Mouse (Mus musculus) inflammation-experienced regulatory T-cells, adult 6 months (primary cell): ENCODE results near the gene Vwce. TPM values are rescaled to one million over a fixed set of nuclear protein-coding genes. Genes with fewer than 3 reads are reported as not detected.

Experiments
- ATAC-seq: one replicate; pipeline ENCODE4 v1.8.0; 2017
- polyA plus RNA-seq, 3 experiments: library from polyadenylated mRNA; unstranded; fragments of 100-300 nt; shearing (Covaris generic); gene quantifications; one replicate each; pipeline ENCODE4 v1.2.1; 2017

The Vwce gene
- polyA plus RNA-seq, 3 experiments from 2014 or later, result 0.79 TPM; not detected in 2

DNA sequence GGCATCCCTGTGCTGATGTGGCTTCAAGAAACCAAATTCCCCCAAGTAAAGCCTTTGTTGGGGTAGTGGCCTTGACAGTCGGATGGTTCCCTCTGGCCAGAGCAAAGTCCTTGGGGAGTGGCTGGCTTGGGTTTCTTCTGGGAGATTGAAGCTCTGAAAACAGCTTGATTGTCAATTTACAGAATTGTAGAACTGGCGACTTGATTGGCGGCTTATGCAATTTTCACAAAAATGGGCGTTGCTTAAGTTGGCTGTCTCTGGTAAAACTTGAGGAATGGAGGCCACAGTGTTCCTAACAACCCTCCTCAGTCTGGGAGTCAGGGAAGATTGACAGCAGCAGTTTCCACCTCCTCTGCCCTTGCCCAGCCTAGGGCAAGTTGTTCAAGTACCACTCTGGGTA is 58.3 kb downstream of the Vwce start:
- ATAC-seq, result no peak

DNA sequence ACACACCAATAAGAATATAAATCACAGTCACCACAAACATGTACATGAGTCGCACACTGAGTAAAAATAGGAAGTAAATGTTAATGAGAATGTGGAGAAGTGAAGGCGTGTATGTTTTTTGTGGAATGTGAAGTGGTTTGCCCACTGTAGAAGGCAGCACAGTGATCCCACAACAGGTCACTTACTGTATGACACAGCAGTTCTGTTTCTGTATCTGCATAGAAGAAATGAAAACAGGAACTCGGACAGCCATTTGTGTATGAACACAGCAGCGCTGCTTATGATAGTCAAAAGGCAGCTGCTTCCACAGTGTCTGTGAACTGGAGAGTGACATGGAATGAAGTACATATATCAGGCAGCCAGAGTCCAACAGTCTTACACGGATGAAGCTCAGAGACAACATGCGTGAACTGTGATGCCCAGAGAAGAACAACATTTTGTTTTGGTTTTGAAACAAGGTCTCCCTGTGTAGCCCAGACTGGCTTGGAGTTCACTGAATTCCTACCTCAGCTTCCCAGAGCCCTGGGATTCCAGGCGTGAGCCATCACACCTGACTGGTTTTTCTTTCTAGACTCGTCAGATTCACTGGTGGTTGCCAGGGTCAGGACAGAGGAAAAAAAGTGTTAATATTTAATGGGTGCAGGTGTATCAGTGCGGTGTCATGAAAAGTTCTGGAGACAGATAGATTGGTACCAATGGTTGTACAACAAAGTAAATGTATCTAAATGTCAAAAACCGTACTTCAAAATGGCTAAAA is 60.1 kb downstream of the Vwce start:
- ATAC-seq, result no peak

DNA sequence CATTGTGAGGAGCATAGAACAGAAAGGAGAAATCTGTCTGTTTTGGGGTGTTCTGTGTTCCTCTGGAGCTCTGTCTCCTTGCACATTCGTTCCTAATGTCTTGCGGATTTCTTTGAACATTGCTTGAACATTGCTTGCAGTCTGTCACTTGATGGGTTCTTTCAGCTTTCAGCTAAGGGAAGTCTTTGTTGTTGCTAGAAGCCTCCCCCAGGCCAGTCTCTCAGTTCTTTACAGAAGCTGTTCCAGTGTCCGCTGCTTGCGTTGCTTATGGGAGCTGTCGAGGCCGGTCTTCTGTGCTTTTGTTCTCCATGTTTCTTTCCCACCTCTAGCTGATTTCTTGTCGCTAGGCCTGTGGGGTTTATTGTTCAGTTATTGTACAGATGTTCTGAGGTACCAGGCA is 61.8 kb downstream of the Vwce start:
- no peak for ATAC-seq

- no peak for ATAC-seq
Observed at GRCm38 (mm10) chr19:10698131-10698991, 64.3 kb downstream of the Vwce start.

GRCm38 (mm10) chr19:10699851-10700250 is 65.8 kb downstream of the Vwce start:
- ATAC-seq, result no peak

DNA sequence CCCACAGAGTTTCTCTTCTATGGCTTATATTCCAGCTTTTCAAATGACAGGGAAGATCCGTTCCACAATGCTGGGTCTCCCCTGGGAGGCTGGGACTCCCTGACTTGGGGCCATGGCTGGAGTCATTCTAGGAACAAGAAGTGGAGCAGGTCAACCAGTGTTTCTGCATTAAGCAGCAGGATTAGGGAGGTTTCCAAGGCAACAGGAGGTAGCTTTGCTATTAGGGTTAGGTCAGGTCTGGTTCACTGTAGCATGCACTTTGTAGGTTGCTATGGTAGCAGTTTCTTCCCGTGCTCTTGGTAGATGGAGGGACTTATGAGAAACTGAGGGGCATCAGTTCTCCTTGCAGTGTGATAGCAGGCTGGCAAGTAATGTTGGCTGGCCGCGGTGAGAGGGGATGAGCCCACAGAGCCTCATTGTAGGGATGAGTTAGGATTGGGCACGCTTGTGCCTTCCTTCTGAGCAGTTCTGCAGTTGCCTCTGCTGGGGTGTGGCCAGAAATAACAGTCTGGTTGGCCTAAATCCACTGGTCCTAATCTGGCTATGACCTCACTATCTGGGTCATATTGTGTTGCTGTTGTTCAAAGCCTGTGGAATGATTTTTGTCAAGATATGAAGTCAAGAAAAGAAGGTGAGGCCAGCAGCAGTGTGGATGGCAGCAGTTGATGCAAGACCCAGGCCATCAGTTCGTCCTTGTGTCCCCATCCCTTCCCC is 67.2 kb downstream of the Vwce start:
- no peak for ATAC-seq

GRCm38 (mm10) chr19:10702125-10702524 is 68.1 kb downstream of the Vwce start:
- no peak for ATAC-seq

DNA sequence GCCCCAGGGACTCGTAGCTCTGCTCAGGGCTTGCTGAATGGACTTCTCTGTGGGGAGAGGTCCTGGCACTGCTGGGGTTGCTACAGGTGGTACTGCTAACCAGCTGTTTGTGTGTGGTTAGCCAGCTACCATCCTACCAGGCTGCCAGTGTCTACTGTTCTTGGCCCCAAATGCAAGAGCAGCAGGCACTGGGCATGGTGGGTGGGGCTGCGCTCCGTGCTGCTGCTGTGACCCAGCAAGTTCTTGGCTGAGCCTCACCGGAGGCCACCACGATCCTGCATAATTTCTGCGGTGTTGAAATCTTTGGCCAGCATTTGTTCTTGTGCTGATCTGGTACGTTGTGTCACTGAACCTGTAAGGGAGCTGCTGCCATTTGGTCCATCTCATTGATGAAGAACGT is 69.5 kb downstream of the Vwce start:
- ATAC-seq, result no peak

DNA sequence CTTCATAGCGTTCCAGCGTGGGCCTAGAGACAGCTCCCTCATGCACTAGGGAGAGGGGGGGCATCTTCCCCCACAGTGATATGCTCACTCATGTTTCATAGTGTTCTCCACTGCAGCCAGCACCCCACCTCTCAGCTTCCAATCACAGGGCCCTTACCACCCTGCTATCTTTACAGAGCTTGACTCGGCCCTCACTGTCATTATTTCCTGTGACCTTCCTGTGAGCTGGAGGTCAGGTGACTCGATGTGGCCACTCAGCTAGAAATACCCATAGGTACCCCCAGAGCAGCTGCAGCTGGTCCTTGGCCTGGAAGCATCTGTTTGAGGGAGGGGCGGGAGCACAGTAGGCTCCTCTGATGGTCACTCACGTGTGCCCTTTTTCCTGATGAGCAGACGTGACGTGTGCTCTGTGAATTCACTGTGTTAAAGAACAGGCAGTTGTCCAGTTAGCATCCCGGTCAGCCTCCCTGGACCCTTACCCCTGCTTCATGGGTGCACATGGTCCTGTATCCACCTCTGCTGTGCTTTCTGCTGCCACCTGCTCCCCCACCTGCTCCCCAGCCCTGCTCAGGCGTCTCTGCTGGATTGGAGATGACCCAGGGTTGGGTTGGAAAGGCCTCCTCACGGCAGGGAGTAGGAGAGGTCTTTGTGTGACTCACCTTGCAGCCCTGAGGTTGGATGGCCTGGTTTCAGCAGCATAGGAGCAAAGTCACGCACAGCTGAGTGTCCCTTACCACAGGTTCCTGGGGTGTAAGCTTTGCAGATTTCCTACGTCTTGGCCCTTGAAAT is 73.3 kb downstream of the Vwce start:
- ATAC-seq, result no peak

DNA sequence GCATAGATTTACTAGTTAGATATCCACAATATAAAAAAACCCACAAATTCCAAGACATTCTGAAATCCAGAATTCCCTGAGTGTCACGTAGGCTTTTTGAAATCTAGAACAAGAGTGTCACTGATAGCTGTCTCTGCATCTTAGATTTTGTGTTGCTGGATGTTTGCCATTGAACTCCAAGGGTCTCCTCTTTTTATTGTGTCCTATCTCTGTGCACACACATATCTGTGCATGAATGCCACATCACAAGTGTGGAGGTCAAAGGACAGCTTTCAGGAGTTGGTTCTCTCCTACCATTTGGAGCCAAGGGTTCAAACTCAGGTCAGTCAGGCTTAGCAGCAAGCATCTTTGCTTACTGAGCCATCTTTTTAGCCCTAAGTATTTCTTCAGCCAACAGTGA is 73.9 kb downstream of the Vwce start:
- no peak for ATAC-seq

GRCm38 (mm10) chr19:10708900-10709299 is 74.9 kb downstream of the Vwce start:
- ATAC-seq, result no peak

GRCm38 (mm10) chr19:10709360-10710087 is 75.5 kb downstream of the Vwce start:
- peak; percentile 51 for ATAC-seq

- ATAC-seq, result peak; percentile 59
Observed at GRCm38 (mm10) chr19:10710088-10710511, 76.1 kb downstream of the Vwce start.

- no peak for ATAC-seq
Observed at GRCm38 (mm10) chr19:10710751-10711150, 76.7 kb downstream of the Vwce start.

GRCm38 (mm10) chr19:10712194-10712593 is 78.2 kb downstream of the Vwce start:
- ATAC-seq, result no peak

- ATAC-seq, result no peak
Observed at GRCm38 (mm10) chr19:10712646-10713045, 78.6 kb downstream of the Vwce start.

DNA sequence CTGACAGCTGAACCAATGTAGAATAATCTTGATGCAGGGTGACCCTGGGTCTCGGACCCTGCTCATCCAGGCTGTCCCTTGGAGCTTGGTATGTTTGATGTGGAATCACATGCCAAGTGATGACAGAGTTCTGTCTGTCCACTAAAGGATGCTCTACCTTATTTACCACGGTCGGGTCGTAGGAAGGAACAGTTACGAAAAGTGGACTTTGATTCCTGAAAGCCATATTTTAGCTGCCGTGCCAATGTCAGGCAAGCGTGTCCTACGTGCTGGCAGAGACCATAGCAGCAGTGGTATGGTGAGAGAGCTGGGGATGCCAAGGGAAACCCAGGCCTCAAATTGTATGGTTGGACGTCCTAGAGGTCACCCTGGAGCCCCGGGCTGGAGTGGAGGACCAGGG is 79.5 kb downstream of the Vwce start:
- ATAC-seq, result no peak

GRCm38 (mm10) chr19:10714168-10714567 is 80.2 kb downstream of the Vwce start:
- ATAC-seq, result no peak

GRCm38 (mm10) chr19:10714682-10715475 is 80.9 kb downstream of the Vwce start:
- peak; percentile 71 for ATAC-seq

DNA sequence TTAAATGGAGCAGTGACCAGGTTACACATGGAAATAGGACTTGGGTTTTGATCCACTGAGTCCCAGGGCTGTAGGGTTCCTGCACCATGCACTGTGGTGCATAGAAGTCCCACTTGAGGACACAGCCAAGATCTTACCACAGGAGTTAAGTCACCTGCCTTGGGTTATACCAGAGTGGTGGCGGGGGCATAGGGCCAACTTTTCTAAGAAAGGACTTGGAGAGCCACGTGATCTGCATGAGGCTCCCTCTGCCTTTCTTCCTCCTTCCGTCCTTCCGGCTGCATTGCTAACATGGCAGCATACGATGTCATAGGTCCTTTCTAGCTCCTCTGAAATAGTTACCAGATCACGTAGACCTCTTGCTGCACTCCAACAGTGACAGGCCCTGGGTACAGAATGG is 81.5 kb downstream of the Vwce start:
- peak; percentile 48 for ATAC-seq
